Mouse (Mus musculus) forebrain, embryonic 16.5 days (tissue): ENCODE results near the gene Ulk2. TPM values are rescaled to one million over a fixed set of nuclear protein-coding genes. Genes with fewer than 3 reads are reported as not detected.
A peak's percentile ranks its signal among the peaks of the same experiment; 100 is the strongest.
"Not testable (repeated sequence)": the region's sequence is repeated elsewhere in the genome, so short reads cannot be mapped to it uniquely, and the experiment has no call there.

Source experiments
- ATAC-seq: fragments of 200-750 bp; cut with Nextera tagmentation; 2 replicates; pipeline ENCODE4 v1.8.0; 2017; ENCODE audit warnings: mild to moderate bottlenecking, moderate library complexity
- H3K27ac ChIP-seq: fragments of 300-500 bp; sonication (generic); 2 replicates; pipeline ENCODE4 v1.5.1; 2014; ENCODE audit warnings: low read length, control low read depth
- H3K27me3 ChIP-seq: fragments of 300-500 bp; sonication (generic); replicated peaks from 2 replicates; pipeline ENCODE4 v1.6.1; 2014; ENCODE audit warnings: low read length; ENCODE audit not compliant: control insufficient read depth, insufficient read depth
- H3K36me3 ChIP-seq: fragments of 300-500 bp; sonication (generic); 2 replicates; pipeline ENCODE4 v1.6.1; 2014; ENCODE audit not compliant: control insufficient read depth, insufficient read depth
- H3K4me1 ChIP-seq: fragments of 300-500 bp; sonication (generic); replicated peaks from 2 replicates; pipeline ENCODE4 v1.6.1; 2014; ENCODE audit warnings: low read length; ENCODE audit not compliant: control insufficient read depth, insufficient read depth
- H3K4me2 ChIP-seq: fragments of 300-500 bp; sonication (generic); 2 replicates; pipeline ENCODE4 v1.6.1; 2014; ENCODE audit warnings: mild to moderate bottlenecking, low read length, control low read depth
- H3K4me3 ChIP-seq: fragments of 300-500 bp; sonication (generic); replicated peaks from 2 replicates; pipeline ENCODE4 v1.5.1; 2014; ENCODE audit warnings: mild to moderate bottlenecking, low read length, control low read depth
- H3K9ac ChIP-seq: fragments of 300-500 bp; sonication (generic); replicated peaks from 2 replicates; pipeline ENCODE4 v1.6.1; 2014; ENCODE audit warnings: low read depth, low read length, control low read depth
- H3K9me3 ChIP-seq: fragments of 300-500 bp; sonication (generic); 2 replicates; pipeline ENCODE4 v1.6.1; 2016; ENCODE audit warnings: low read length; ENCODE audit not compliant: control insufficient read depth
- WGBS: fragments of 180-500 bp; shearing (Covaris S2); extraction: QIAGEN DNeasy Blood & Tissue Kit; methylation state at CpG from one replicate; pipeline ENCODE4 v1.1.7; 2014; 5-methylcytosine and 5-hydroxymethylcytosine counted together
- polyA plus RNA-seq: library from polyadenylated mRNA; unstranded; fragments of >200 nt; fragmentation: Nextera tagmentation; extraction: Ambion mirVana; gene quantifications from 2 replicates; pipeline ENCODE4 v1.2.1, GENCODE M21; 2015

The Ulk2 gene
- polyA plus RNA-seq, 1 experiment from 2014 or later = 38.7 TPM

DNA sequence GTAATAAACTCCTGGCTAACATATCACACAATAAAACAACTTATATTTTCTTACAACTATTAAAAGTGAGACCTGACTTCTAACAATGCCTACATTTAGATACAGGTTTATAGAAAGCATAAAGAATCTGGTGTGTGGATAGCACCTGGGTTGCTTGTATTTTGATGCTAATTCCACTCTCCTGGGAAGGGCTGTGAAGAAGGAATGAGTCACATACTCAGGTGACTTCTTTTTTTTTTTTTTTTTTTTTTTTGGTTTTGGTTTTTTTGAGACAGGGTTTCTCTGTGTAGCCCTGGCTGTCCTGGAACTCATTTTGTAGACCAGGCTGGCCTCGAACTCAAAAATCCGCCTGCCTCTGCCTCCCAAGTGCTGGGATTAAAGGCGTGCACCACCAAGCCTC is 72.3 kb downstream of the Ulk2 start:
- H3K4me1 ChIP-seq, H3K4me3 ChIP-seq, H3K4me2 ChIP-seq, ATAC-seq, H3K9me3 ChIP-seq, H3K27me3 ChIP-seq, H3K9ac ChIP-seq, H3K27ac ChIP-seq: not testable (repeated sequence)
- peaks cover 16% of the 10 kb centered on the region for H3K36me3 ChIP-seq
- WGBS = 94% methylated on average over 3 of the region's 3 CpGs

DNA sequence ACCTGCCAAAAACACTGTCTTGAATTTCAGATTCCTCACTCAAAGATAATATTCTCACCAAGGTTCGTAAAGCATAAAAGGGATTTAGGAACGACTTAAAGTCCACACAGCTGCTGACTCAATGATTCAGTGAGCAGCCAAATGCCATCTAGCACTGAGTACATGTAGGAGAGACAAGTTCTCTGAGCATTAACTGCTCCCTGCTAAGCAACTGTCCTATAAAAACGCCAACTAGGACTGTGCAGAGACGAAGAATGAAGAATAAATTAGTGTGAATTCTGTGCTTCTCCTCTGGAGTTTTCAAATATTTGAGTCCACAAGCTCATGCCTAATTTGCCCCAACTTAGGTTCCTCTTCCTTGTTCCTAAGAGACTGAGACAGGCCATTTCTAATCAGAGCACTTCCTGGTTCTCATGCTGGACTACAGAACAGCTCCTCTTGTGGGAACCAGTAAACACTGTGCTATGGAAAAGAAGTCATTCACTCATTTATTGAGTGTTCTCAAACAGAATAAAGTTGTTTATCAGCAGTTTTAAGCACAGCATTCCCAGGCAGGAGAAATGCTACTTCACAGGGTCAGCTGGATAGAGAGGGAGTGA is 80.2 kb downstream of the Ulk2 start:
- H3K27me3 ChIP-seq = no peaks in the 10 kb centered on the region
- no peak overlapping the region for H3K4me2 ChIP-seq
- WGBS = 91% methylated on average over 4 of the region's 4 CpGs
- ATAC-seq = no peak
- H3K36me3 ChIP-seq = peaks cover 23% of the 10 kb centered on the region
- no peak overlapping the region for H3K9ac ChIP-seq
- H3K4me1 ChIP-seq = no peaks in the 10 kb centered on the region
- H3K27ac ChIP-seq = no peak overlapping the region
- H3K4me3 ChIP-seq = no peak overlapping the region
- no peaks in the 10 kb centered on the region for H3K9me3 ChIP-seq

DNA sequence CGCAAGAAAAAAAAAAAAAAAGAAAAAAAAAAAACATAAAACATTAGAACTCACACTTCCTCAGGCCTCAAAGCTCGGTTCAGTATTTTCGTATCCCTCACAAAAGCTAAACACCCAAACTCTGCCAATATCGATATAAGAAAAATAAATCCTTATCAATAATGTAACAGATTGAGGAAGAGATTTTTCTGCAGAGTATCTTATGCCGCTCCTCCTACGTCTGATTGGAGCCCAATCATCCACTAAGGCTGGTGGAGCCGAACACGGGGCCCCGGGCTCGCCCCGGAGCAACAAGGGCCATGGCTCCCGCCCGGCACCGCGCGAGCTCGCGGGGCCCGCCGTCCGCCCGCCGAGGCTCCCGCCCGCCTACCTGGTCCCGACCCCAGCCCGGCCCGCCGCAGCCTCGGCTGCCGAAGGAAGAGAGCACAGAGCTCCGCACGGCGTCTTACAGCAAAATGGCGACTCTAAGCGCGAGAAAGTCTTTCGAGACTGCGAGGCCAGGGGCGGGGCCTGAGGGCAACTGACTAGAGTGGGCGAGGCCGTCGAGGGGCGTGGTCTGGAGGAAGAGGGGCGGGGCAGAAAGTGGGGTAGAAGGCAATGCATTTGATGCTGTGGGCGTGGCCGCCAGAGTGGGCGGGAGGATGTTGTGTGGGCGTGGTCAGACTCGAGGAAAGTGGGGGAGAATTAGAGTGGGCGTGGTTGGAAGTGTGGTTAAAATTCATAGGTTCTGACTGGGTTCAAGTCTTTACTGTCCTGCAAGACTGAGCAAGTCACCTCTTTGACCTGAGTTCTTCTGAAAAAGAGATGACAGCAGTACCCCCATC is 93.1 kb downstream of the Ulk2 start, which contains the start of gene Prpsap2:
Gene Prpsap2, minus strand, starts transcription at position 505 of the 824 bp plus-strand sequence.
- peak; percentile 94 for ATAC-seq
- H3K4me1 ChIP-seq = peaks cover 7% of the 10 kb centered on the region
- H3K27me3 ChIP-seq = no peaks in the 10 kb centered on the region
- peak within 1 kb of the TSS; percentile 82 for H3K9ac ChIP-seq
- no peaks in the 10 kb centered on the region for H3K9me3 ChIP-seq
- H3K27ac ChIP-seq = peak within 1 kb of the TSS; percentile 92
- peak within 1 kb of the TSS; percentile 60 for H3K4me2 ChIP-seq
- H3K36me3 ChIP-seq = no peaks in the 10 kb centered on the region
- under 1% methylated on average over 51 of the region's 51 CpGs for WGBS
- peak within 1 kb of the TSS; percentile 69 for H3K4me3 ChIP-seq

DNA sequence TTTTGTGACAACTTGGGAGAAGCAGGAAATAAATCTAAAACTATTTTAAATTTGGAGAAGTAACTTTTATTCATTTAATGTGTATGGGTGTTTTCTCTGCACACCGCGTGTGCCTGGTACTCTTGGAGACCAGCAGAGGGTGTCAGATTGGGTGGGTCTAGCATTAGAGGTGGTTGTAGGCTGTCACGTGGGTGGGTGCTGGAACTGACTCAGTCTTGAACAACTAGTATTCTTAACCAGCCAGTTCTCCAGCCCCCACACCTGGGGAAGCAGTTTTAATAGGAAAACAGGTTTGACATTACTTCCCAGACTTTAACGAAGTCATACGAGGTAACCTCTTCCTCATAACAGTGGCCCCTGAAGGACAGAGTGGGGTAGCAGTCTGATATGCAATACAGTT is 94.4 kb downstream of the Ulk2 start:
- H3K27ac ChIP-seq = no peak overlapping the region
- peak overlapping the region; percentile 60 for H3K4me2 ChIP-seq
- no peak overlapping the region for H3K9ac ChIP-seq
- no peaks in the 10 kb centered on the region for H3K9me3 ChIP-seq
- no peak for ATAC-seq
- H3K27me3 ChIP-seq = no peaks in the 10 kb centered on the region
- peak overlapping the region; percentile 10; the same call in 1 of the 2 replicates for H3K4me3 ChIP-seq
- peaks cover 7% of the 10 kb centered on the region for H3K4me1 ChIP-seq
- H3K36me3 ChIP-seq = 0 out of 2 replicates have a peak, but pooled peaks cover 1% of the 10 kb centered on the region
- WGBS = 71% methylated on average over 5 of the region's 5 CpGs

DNA sequence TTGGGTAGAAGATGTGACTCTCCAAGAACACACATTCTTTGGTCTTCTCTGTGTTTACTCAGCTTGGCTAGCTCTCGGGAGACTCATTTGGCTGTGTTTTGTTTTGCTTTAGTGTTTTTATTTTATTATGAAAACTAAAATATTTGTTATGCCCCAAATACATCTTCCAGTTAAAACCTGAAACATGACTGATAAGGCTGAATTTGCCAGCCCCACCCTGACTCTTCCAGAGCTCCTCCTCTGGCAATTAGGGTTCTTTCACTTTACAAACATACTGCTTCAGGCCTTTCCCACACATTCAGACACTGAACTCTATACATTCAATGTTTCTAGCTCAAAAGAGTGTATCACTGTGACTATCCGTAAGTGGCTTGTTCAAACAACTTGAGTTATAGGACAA is 97.7 kb downstream of the Ulk2 start:
- no peak overlapping the region for H3K9ac ChIP-seq
- no peak overlapping the region for H3K4me3 ChIP-seq
- ATAC-seq = no peak
- no peaks in the 10 kb centered on the region for H3K27me3 ChIP-seq
- H3K27ac ChIP-seq = no peak overlapping the region
- H3K4me2 ChIP-seq = no peak overlapping the region
- peaks cover 19% of the 10 kb centered on the region for H3K36me3 ChIP-seq
- H3K9me3 ChIP-seq = no peaks in the 10 kb centered on the region
- 83% methylated on average over 2 of the region's 2 CpGs for WGBS
- H3K4me1 ChIP-seq = peaks cover 7% of the 10 kb centered on the region

DNA sequence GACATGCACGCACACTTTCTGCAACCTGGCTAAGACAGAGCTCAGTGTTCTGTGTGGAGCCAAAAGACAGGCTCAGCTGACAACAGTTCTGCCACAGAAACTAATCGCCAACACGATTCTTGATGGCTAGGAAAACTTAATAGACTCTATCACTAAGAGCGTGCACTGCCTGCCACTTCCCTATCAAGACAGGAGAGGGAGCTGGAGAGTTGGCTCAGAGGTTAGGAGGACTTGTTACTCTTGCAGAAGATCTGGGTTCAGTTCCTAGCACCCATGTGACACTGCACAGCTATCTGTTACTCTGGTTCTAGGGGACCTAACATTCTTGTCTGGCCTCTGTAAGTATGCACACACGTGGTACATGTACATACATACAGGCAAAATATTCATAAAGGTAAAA is 103.3 kb downstream of the Ulk2 start:
- H3K9ac ChIP-seq = no peak overlapping the region
- WGBS = 80% methylated on average over 5 of the region's 5 CpGs

DNA sequence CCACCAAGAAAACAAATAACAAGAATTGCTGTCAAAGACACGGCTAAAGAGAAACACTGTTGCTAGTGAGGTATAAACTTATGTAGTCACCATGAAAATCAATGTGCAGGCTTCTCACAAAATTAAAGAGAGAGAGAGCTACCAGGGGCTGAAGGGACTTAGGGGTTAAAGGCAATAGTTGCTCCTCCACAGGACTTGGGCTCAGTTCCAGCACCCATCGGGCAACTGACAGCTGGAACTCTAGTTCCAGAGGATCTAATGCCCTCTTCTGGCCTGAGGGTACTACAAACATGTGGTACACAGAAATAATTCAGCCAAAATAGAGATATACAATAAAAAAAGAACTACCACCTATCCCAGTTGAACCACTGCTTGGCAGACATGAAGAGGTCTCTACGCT is 107.7 kb downstream of the Ulk2 start:
- 0 out of 2 replicates have a peak, but pooled peaks cover 2% of the 10 kb centered on the region for H3K4me1 ChIP-seq
- 69% methylated on average over 3 of the region's 3 CpGs for WGBS
- H3K9ac ChIP-seq = no peak overlapping the region
- H3K4me3 ChIP-seq = no peak overlapping the region
- H3K9me3 ChIP-seq = no peaks in the 10 kb centered on the region
- peaks cover 15% of the 10 kb centered on the region for H3K36me3 ChIP-seq
- ATAC-seq = no peak
- H3K4me2 ChIP-seq = no peak overlapping the region
- H3K27me3 ChIP-seq = no peaks in the 10 kb centered on the region
- no peak overlapping the region for H3K27ac ChIP-seq

More for the DNA sequence above, 103.3 kb downstream of the Ulk2 start:
- ATAC-seq = no peak
- Histone ChIP-seq H3K4me2 (no peak overlapping the region), H3K9me3 (no peaks in the 10 kb centered on the region), H3K27me3 (no peaks in the 10 kb centered on the region), H3K4me1 (no peaks in the 10 kb centered on the region), H3K27ac (no peak overlapping the region), H3K4me3 (no peak overlapping the region), H3K36me3 (peaks cover 27% of the 10 kb centered on the region)

DNA sequence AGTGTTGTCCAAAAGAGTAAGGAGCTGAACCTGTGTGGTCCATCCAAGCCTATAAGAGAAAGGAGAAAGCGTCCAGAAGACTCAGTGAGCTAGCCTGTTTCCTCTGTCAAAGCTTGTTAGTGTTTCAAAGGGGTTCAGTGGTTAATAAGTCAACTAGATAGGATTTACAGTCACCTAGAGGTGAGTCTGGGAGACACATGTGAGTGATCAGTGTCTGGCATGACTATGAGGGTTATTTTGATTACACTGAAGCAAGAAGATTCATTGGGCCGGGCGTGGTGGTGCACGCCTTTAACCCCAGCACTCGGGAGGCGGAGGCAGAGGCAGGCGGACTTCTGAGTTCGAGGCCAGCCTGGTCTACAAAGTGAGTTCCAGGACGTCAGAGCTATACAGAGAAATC is 109.1 kb downstream of the Ulk2 start:
- 0 out of 2 replicates have a peak, but pooled peaks cover 2% of the 10 kb centered on the region for H3K4me1 ChIP-seq
- peaks cover 18% of the 10 kb centered on the region for H3K36me3 ChIP-seq
- H3K9ac ChIP-seq = no peak overlapping the region
- H3K27ac ChIP-seq = no peak overlapping the region
- H3K9me3 ChIP-seq = no peaks in the 10 kb centered on the region
- H3K4me2 ChIP-seq = no peak overlapping the region
- ATAC-seq = no peak
- 94% methylated on average over 9 of the region's 9 CpGs for WGBS
- no peak overlapping the region for H3K4me3 ChIP-seq
- H3K27me3 ChIP-seq = no peaks in the 10 kb centered on the region

DNA sequence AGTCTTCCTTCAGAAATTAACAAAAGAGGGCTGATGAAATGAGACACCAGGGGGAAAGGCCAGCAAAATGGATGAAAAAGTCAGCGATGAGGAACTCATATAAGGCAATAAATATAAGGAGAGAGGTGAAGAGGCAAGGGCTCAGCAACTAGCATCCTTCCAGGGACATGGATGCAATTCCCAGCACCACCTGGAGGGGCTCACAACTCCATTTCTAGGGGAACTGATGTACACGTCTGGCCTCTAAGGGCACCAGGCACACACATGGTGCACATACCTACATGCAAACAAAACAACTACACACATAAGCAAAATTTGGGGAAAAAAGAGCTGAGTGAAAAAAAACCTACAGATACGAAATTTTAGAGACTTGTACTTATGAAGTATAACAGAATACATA is 110.4 kb downstream of the Ulk2 start:
- ATAC-seq = no peak
- Histone ChIP-seq H3K27me3 (no peaks in the 10 kb centered on the region), H3K4me2 (no peak overlapping the region), H3K4me1 (0 out of 2 replicates have a peak, but pooled peaks cover 2% of the 10 kb centered on the region), H3K27ac (no peak overlapping the region), H3K36me3 (peaks cover 17% of the 10 kb centered on the region), H3K4me3 (no peak overlapping the region), H3K9ac (no peak overlapping the region), H3K9me3 (no peaks in the 10 kb centered on the region)
- WGBS = 63% methylated on average over 3 of the region's 3 CpGs
